Comparison of ENCODE assay signal across 9 mouse cellular contexts in genomic region chr13:34874736-34875135, GRCm38 (mm10). TPM values are rescaled to one million over a fixed set of nuclear protein-coding genes. Genes with fewer than 3 reads are reported as not detected.
DNase-seq lines count a peak whose midpoint lies in the region; ATAC-seq and TF ChIP-seq lines count a peak whose summit lies in the region.
"Not testable (repeated sequence)": the region's sequence is repeated elsewhere in the genome, so short reads cannot be mapped to it uniquely, and the experiment has no call there.
"Had no signal": no experiment of that assay in that cellular context is flagged by ENCODE, and none has a peak within 500 bp of the region (broad histone marks: within the 10 kb centered on the region; RNA-seq: fewer than 3 reads in every experiment).

No protein-coding gene starts in this region.

- H3K4me3 ChIP-seq in embryonic facial prominence, embryonic 14.5 days (ENCODE audit: low read depth, low read length): peak overlapping the region; percentile 83
- peak overlapping the region; percentile 83 for H3K4me3 ChIP-seq in heart, embryonic 13.5 days
- H3K4me3 ChIP-seq in left cerebral cortex, adult 2 months: peak overlapping the region; percentile 94
- H3K4me3 ChIP-seq in lung, embryonic 15.5 days: peak overlapping the region; percentile 97
- peak overlapping the region; percentile 80 for H3K4me3 ChIP-seq in neural tube, embryonic 13.5 days

- H3K27ac ChIP-seq in embryonic facial prominence, embryonic 14.5 days (replicated peaks; ENCODE audit: low read depth, low read length): peak overlapping the region; percentile 97
- peak overlapping the region; percentile 98 for H3K27ac ChIP-seq in heart, embryonic 13.5 days (replicated peaks)
- H3K27ac ChIP-seq in left cerebral cortex, adult 2 months: peak overlapping the region; percentile 97
- peak overlapping the region; percentile 98 for H3K27ac ChIP-seq in lung, embryonic 15.5 days
- H3K27ac ChIP-seq in neural tube, embryonic 13.5 days (replicated peaks): peak overlapping the region; percentile 96

- H3K4me2 ChIP-seq in embryonic facial prominence, embryonic 14.5 days (ENCODE audit: low read depth, low read length): peak overlapping the region; percentile 70
- peak overlapping the region; percentile 92 for H3K4me2 ChIP-seq in heart, embryonic 13.5 days
- peak overlapping the region; percentile 64 for H3K4me2 ChIP-seq in lung, embryonic 15.5 days
- peak overlapping the region; percentile 86 for H3K4me2 ChIP-seq in neural tube, embryonic 13.5 days

- ATAC-seq in embryonic facial prominence, embryonic 14.5 days (ENCODE audit: low read depth); heart, embryonic 13.5 days (ENCODE audit: extremely low read depth, insufficient number of reproducible peaks, low FRiP score, low TSS enrichment); lung, embryonic 15.5 days (ENCODE audit: borderline replicate concordance, extremely low read depth, low FRiP score, low TSS enrichment): not testable (repeated sequence)
- ATAC-seq in neural tube, embryonic 13.5 days (ENCODE audit: low read depth): peak; percentile 52

- H3K27me3 ChIP-seq in embryonic facial prominence, embryonic 14.5 days (replicated peaks; ENCODE audit: control insufficient read depth, insufficient read depth, low read length); heart, embryonic 13.5 days (replicated peaks); lung, embryonic 15.5 days; neural tube, embryonic 13.5 days: not testable (repeated sequence)

- not testable (repeated sequence) for H3K36me3 ChIP-seq in embryonic facial prominence, embryonic 14.5 days (ENCODE audit: control insufficient read depth, insufficient read depth, low read length); heart, embryonic 13.5 days; lung, embryonic 15.5 days; neural tube, embryonic 13.5 days

- DNase-seq in adrenal gland, postnatal 10 days: peak; percentile 30
- DNase-seq in embryonic facial prominence, embryonic 14.5 days (ENCODE audit: low spot score); left cerebral cortex, adult 2 months (ENCODE audit: extremely low spot score in 1 of 2, low spot score in 2 of 2): not testable (repeated sequence)
- peak; percentile 35 for DNase-seq in kidney, adult 11 months
- peak; percentile 13 for DNase-seq in testis, postnatal 14 days (ENCODE audit: low spot score)

- peak overlapping the region; percentile 95 for H3K9ac ChIP-seq in embryonic facial prominence, embryonic 14.5 days (ENCODE audit: low read depth, low read length)
- peak overlapping the region; percentile 97 for H3K9ac ChIP-seq in heart, embryonic 13.5 days
- H3K9ac ChIP-seq in lung, embryonic 15.5 days: peak overlapping the region; percentile 98
- H3K9ac ChIP-seq in neural tube, embryonic 13.5 days: peak overlapping the region; percentile 92

- TF ChIP-seq CTCF in left cerebral cortex, adult 2 months (IDR thresholded peaks at IDR 0.05): not testable (repeated sequence)

- not testable (repeated sequence) for H3K4me1 ChIP-seq in embryonic facial prominence, embryonic 14.5 days (ENCODE audit: control insufficient read depth, insufficient read depth, low read length)
- peaks cover 35% of the 10 kb centered on the region for H3K4me1 ChIP-seq in heart, embryonic 13.5 days
- peaks cover 22% of the 10 kb centered on the region for H3K4me1 ChIP-seq in lung, embryonic 15.5 days
- H3K4me1 ChIP-seq in neural tube, embryonic 13.5 days (replicated peaks): peaks cover 35% of the 10 kb centered on the region

- 19% methylated on average over 13 of the region's 13 CpGs for WGBS in embryonic facial prominence, embryonic 14.5 days
- 14% methylated on average over 13 of the region's 13 CpGs for WGBS in heart, embryonic 13.5 days
- WGBS in lung, embryonic 15.5 days: 15% methylated on average over 13 of the region's 13 CpGs
- WGBS in neural tube, embryonic 13.5 days: 21% methylated on average over 13 of the region's 13 CpGs

- not testable (repeated sequence) for H3K9me3 ChIP-seq in embryonic facial prominence, embryonic 14.5 days (ENCODE audit: control insufficient read depth, low read length); heart, embryonic 13.5 days; lung, embryonic 15.5 days; neural tube, embryonic 13.5 days

- intact Hi-C loops in left cerebral cortex, adult 2 months (cut with DNase I): loop anchor here (5.0 to 10.0 kb wide), 2 partner anchors 687 to 840 kb away; partner anchors contain the start of gene Bphl

RNA-seq across cellular contexts. Expression of gene Prpf4b, which starts 0.4 kb away (rescaled TPM):
- 10 to 100 TPM; 70.9 to 98.9 TPM for total RNA-seq in adrenal gland, postnatal 10 days (2021)
- 76.1 and 84.6 TPM in 2 replicates for polyA plus RNA-seq in embryonic facial prominence, embryonic 14.5 days (2014; fragmentation: Nextera tagmentation; extraction: Ambion mirVana)
- 41.2 and 42.2 TPM in 2 replicates for polyA plus RNA-seq in heart, embryonic 13.5 days (2015; fragmentation: Nextera tagmentation; extraction: Ambion mirVana)
- total RNA-seq in left cerebral cortex, adult 2 months (2021): 10 to 100 TPM; 95.6 to 95.8 TPM
- 61.7 and 66.1 TPM in 2 replicates for polyA plus RNA-seq in lung, embryonic 15.5 days (2015; fragmentation: Nextera tagmentation; extraction: Ambion mirVana)
- polyA plus RNA-seq in neural tube, embryonic 13.5 days (2015; fragmentation: Nextera tagmentation; extraction: Ambion mirVana): 59.9 and 67.4 TPM in 2 replicates

RNA-seq across cellular contexts. Expression of gene Fam217a, which starts 49.4 kb away (rescaled TPM):
- total RNA-seq in adrenal gland, postnatal 10 days (2021): under 1 TPM; 0.57 to 0.79 TPM
- polyA plus RNA-seq in embryonic facial prominence, embryonic 14.5 days (2014; fragmentation: Nextera tagmentation; extraction: Ambion mirVana): 1.1 and 1.3 TPM in 2 replicates
- 2.0 and 2.2 TPM in 2 replicates for polyA plus RNA-seq in heart, embryonic 13.5 days (2015; fragmentation: Nextera tagmentation; extraction: Ambion mirVana)
- total RNA-seq in left cerebral cortex, adult 2 months (2021): under 1 TPM; 0.49 to 0.57 TPM
- polyA plus RNA-seq in lung, embryonic 15.5 days (2015; fragmentation: Nextera tagmentation; extraction: Ambion mirVana): 1.3 and 1.5 TPM in 2 replicates
- polyA plus RNA-seq in neural tube, embryonic 13.5 days (2015; fragmentation: Nextera tagmentation; extraction: Ambion mirVana): 0.61 and 0.75 TPM in 2 replicates
- total RNA-seq: megakaryocyte-erythroid progenitor cell, adult 5-6 weeks had no signal

RNA-seq across cellular contexts. Expression of gene 4933417A18Rik, which starts 49.5 kb away (rescaled TPM):
- total RNA-seq in adrenal gland, postnatal 10 days (2021): not detected
- polyA plus RNA-seq in embryonic facial prominence, embryonic 14.5 days (2014; fragmentation: Nextera tagmentation; extraction: Ambion mirVana): not detected in 2 replicates
- polyA plus RNA-seq in heart, embryonic 13.5 days (2015; fragmentation: Nextera tagmentation; extraction: Ambion mirVana): not detected in 2 replicates
- total RNA-seq in left cerebral cortex, adult 2 months (2021): not detected
- polyA plus RNA-seq in lung, embryonic 15.5 days (2015; fragmentation: Nextera tagmentation; extraction: Ambion mirVana): not detected in 2 replicates
- polyA plus RNA-seq in neural tube, embryonic 13.5 days (2015; fragmentation: Nextera tagmentation; extraction: Ambion mirVana): not detected in 2 replicates
- total RNA-seq: megakaryocyte-erythroid progenitor cell, adult 5-6 weeks had no signal
